Mouse (Mus musculus): ENCODE measurements around the gene Inip. TPM values are rescaled to one million over a fixed set of nuclear protein-coding genes. Genes with fewer than 3 reads are reported as not detected.

Inip gene
- polyA plus RNA-seq, 1 experiment from 2014 or later, result 34.3 TPM

- no peak overlapping the region for H3K4me3 ChIP-seq (ENCODE audit: low read depth, low read length)
- H3K9me3 ChIP-seq (ENCODE audit: control insufficient read depth, low read length), result no peaks in the 10 kb centered on the region
- no peak overlapping the region for H3K9ac ChIP-seq (ENCODE audit: low read depth, low read length)
- no peaks in the 10 kb centered on the region for H3K36me3 ChIP-seq (ENCODE audit: control insufficient read depth, insufficient read depth, low read length)
- H3K27ac ChIP-seq (replicated peaks; ENCODE audit: low read depth, low read length), result no peak overlapping the region
- WGBS, result 74% methylated on average over 5 of the region's 5 CpGs
- H3K27me3 ChIP-seq (replicated peaks; ENCODE audit: control insufficient read depth, insufficient read depth, low read length), result no peaks in the 10 kb centered on the region
- peaks cover 9% of the 10 kb centered on the region for H3K4me1 ChIP-seq (ENCODE audit: control insufficient read depth, insufficient read depth, low read length)
- ATAC-seq (ENCODE audit: low read depth) (no peak), DNase-seq (ENCODE audit: low spot score) (no peak)
- H3K4me2 ChIP-seq (ENCODE audit: low read depth, low read length), result no peak overlapping the region
Observed at GRCm38 (mm10) chr4:59817790-59818189, 16.4 kb upstream of the Inip start.

GRCm38 (mm10) chr4:59816477-59816876, 15.1 kb upstream of the Inip start:
- 77% methylated on average over 9 of the region's 9 CpGs for WGBS
- Histone ChIP-seq H3K36me3 (ENCODE audit: control insufficient read depth, insufficient read depth, low read length) (no peaks in the 10 kb centered on the region), H3K4me1 (ENCODE audit: control insufficient read depth, insufficient read depth, low read length) (peaks cover 9% of the 10 kb centered on the region), H3K27ac (replicated peaks; ENCODE audit: low read depth, low read length) (no peak overlapping the region), H3K9me3 (ENCODE audit: control insufficient read depth, low read length) (no peaks in the 10 kb centered on the region), H3K4me3 (ENCODE audit: low read depth, low read length) (no peak overlapping the region), H3K4me2 (ENCODE audit: low read depth, low read length) (no peak overlapping the region), H3K9ac (ENCODE audit: low read depth, low read length) (no peak overlapping the region), H3K27me3 (replicated peaks; ENCODE audit: control insufficient read depth, insufficient read depth, low read length) (no peaks in the 10 kb centered on the region)
- no peak for DNase-seq (ENCODE audit: low spot score)
- 0 out of 2 replicates have a peak, but pooled peaks have one; percentile 17 for ATAC-seq (ENCODE audit: low read depth)

GRCm38 (mm10) chr4:59816016-59816415, 14.6 kb upstream of the Inip start:
- Histone ChIP-seq H3K9me3 (ENCODE audit: control insufficient read depth, low read length) (no peaks in the 10 kb centered on the region), H3K27ac (replicated peaks; ENCODE audit: low read depth, low read length) (no peak overlapping the region), H3K36me3 (ENCODE audit: control insufficient read depth, insufficient read depth, low read length) (no peaks in the 10 kb centered on the region), H3K9ac (ENCODE audit: low read depth, low read length) (no peak overlapping the region), H3K4me2 (ENCODE audit: low read depth, low read length) (no peak overlapping the region), H3K27me3 (replicated peaks; ENCODE audit: control insufficient read depth, insufficient read depth, low read length) (no peaks in the 10 kb centered on the region), H3K4me3 (ENCODE audit: low read depth, low read length) (no peak overlapping the region), H3K4me1 (ENCODE audit: control insufficient read depth, insufficient read depth, low read length) (peaks cover 9% of the 10 kb centered on the region)
- 54% methylated on average over 5 of the region's 5 CpGs for WGBS
- DNase-seq (ENCODE audit: low spot score) (no peak), ATAC-seq (ENCODE audit: low read depth) (no peak)

GRCm38 (mm10) chr4:59815121-59815810, 13.9 kb upstream of the Inip start:
- Histone ChIP-seq H3K4me2 (ENCODE audit: low read depth, low read length) (no peak overlapping the region), H3K4me3 (ENCODE audit: low read depth, low read length) (no peak overlapping the region), H3K36me3 (ENCODE audit: control insufficient read depth, insufficient read depth, low read length) (no peaks in the 10 kb centered on the region), H3K4me1 (ENCODE audit: control insufficient read depth, insufficient read depth, low read length) (peaks cover 9% of the 10 kb centered on the region), H3K9me3 (ENCODE audit: control insufficient read depth, low read length) (no peaks in the 10 kb centered on the region), H3K9ac (ENCODE audit: low read depth, low read length) (no peak overlapping the region), H3K27me3 (replicated peaks; ENCODE audit: control insufficient read depth, insufficient read depth, low read length) (no peaks in the 10 kb centered on the region), H3K27ac (replicated peaks; ENCODE audit: low read depth, low read length) (no peak overlapping the region)
- 83% methylated on average over 4 of the region's 4 CpGs for WGBS
- no peak for DNase-seq (ENCODE audit: low spot score)
- no peak for ATAC-seq (ENCODE audit: low read depth)

DNA sequence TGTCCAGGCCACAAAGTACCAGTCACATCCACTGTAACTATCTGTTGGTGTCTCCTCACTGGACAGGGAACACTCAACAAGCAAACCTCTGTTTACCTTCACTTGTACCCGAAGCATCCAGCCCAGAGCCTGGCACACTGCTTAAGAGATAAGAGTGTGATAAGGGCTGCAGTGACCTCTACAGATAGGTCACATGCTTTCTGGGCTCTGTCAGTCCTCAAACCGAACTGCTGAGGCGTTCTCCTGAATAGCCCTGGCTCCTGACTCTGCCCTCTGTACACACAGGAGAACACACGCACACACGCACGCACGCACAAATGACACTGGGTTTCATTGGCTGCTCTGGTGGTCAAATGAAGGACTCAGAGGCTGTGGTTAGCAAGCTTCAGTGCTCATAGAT, 12.7 kb upstream of the Inip start:
- 81% methylated on average over 7 of the region's 7 CpGs for WGBS
- no peaks in the 10 kb centered on the region for H3K27me3 ChIP-seq (replicated peaks; ENCODE audit: control insufficient read depth, insufficient read depth, low read length)

GRCm38 (mm10) chr4:59808396-59808795, 7.0 kb upstream of the Inip start:
- H3K4me2 ChIP-seq (ENCODE audit: low read depth, low read length), result no peak overlapping the region
- ATAC-seq (ENCODE audit: low read depth) (no peak), DNase-seq (ENCODE audit: low spot score) (no peak)
- H3K4me3 ChIP-seq (ENCODE audit: low read depth, low read length), result no peak overlapping the region
- H3K4me1 ChIP-seq (ENCODE audit: control insufficient read depth, insufficient read depth, low read length), result peaks cover 12% of the 10 kb centered on the region; the same call in 1 of the 2 replicates
- no peaks in the 10 kb centered on the region for H3K36me3 ChIP-seq (ENCODE audit: control insufficient read depth, insufficient read depth, low read length)
- no peaks in the 10 kb centered on the region for H3K27me3 ChIP-seq (replicated peaks; ENCODE audit: control insufficient read depth, insufficient read depth, low read length)
- 68% methylated on average over 5 of the region's 5 CpGs for WGBS
- H3K9ac ChIP-seq (ENCODE audit: low read depth, low read length), result no peak overlapping the region
- no peaks in the 10 kb centered on the region for H3K9me3 ChIP-seq (ENCODE audit: control insufficient read depth, low read length)
- no peak overlapping the region for H3K27ac ChIP-seq (replicated peaks; ENCODE audit: low read depth, low read length)

More for the DNA sequence above, 12.7 kb upstream of the Inip start:
- ATAC-seq (ENCODE audit: low read depth) (no peak), DNase-seq (ENCODE audit: low spot score) (no peak)
- Histone ChIP-seq H3K4me1 (ENCODE audit: control insufficient read depth, insufficient read depth, low read length) (peaks cover 5% of the 10 kb centered on the region), H3K4me2 (ENCODE audit: low read depth, low read length) (no peak overlapping the region), H3K27ac (replicated peaks; ENCODE audit: low read depth, low read length) (no peak overlapping the region), H3K9me3 (ENCODE audit: control insufficient read depth, low read length) (no peaks in the 10 kb centered on the region), H3K36me3 (ENCODE audit: control insufficient read depth, insufficient read depth, low read length) (no peaks in the 10 kb centered on the region), H3K4me3 (ENCODE audit: low read depth, low read length) (no peak overlapping the region), H3K9ac (ENCODE audit: low read depth, low read length) (no peak overlapping the region)

DNA sequence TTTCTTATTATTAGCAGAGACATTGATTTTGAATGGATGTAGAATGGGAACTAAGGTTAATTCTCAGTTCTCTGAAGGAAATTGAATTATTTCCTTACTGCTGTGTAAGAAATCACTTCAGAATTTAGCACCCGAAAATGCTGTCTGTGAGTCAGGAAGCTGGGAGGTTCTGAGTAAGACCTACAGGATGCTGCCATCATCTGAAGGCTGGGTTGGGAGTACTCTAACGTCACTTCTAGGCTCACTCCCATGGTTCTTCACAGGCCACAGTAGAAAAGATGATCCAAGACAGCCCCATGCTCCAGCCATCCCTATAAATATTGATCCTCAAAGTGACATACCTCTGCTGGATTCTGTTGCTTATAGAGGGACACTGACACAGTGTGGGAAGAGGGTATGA, 6.1 kb upstream of the Inip start:
- WGBS, result 65% methylated on average over 2 of the region's 2 CpGs
- Histone ChIP-seq H3K9ac (ENCODE audit: low read depth, low read length) (no peak overlapping the region), H3K27me3 (replicated peaks; ENCODE audit: control insufficient read depth, insufficient read depth, low read length) (no peaks in the 10 kb centered on the region), H3K36me3 (ENCODE audit: control insufficient read depth, insufficient read depth, low read length) (no peaks in the 10 kb centered on the region), H3K4me2 (ENCODE audit: low read depth, low read length) (peak overlapping the region; percentile 96), H3K4me3 (ENCODE audit: low read depth, low read length) (peak overlapping the region; percentile 91), H3K27ac (replicated peaks; ENCODE audit: low read depth, low read length) (no peak overlapping the region), H3K4me1 (ENCODE audit: control insufficient read depth, insufficient read depth, low read length) (peaks cover 12% of the 10 kb centered on the region; the same call in 1 of the 2 replicates), H3K9me3 (ENCODE audit: control insufficient read depth, low read length) (no peaks in the 10 kb centered on the region)
- ATAC-seq (ENCODE audit: low read depth) (no peak), DNase-seq (ENCODE audit: low spot score) (no peak)

GRCm38 (mm10) chr4:59806879-59807195, 5.4 kb upstream of the Inip start:
- H3K4me1 ChIP-seq (ENCODE audit: control insufficient read depth, insufficient read depth, low read length), result peaks cover 12% of the 10 kb centered on the region; the same call in 1 of the 2 replicates
- peak; percentile 43 for DNase-seq (ENCODE audit: low spot score)
- H3K27ac ChIP-seq (replicated peaks; ENCODE audit: low read depth, low read length), result no peak overlapping the region
- peak overlapping the region; percentile 96 for H3K4me2 ChIP-seq (ENCODE audit: low read depth, low read length)
- H3K4me3 ChIP-seq (ENCODE audit: low read depth, low read length), result peak overlapping the region; percentile 91
- no peaks in the 10 kb centered on the region for H3K36me3 ChIP-seq (ENCODE audit: control insufficient read depth, insufficient read depth, low read length)
- no peak for ATAC-seq (ENCODE audit: low read depth)
- H3K27me3 ChIP-seq (replicated peaks; ENCODE audit: control insufficient read depth, insufficient read depth, low read length), result no peaks in the 10 kb centered on the region
- peak overlapping the region; percentile 83 for H3K9ac ChIP-seq (ENCODE audit: low read depth, low read length)
- WGBS, result 6% methylated on average over 9 of the region's 9 CpGs
- H3K9me3 ChIP-seq (ENCODE audit: control insufficient read depth, low read length), result no peaks in the 10 kb centered on the region
